Mouse (Mus musculus) stomach, embryonic 15.5 days (tissue): Measurements from ENCODE around the gene Aspdh. TPM values are rescaled to one million over a fixed set of nuclear protein-coding genes. Genes with fewer than 3 reads are reported as not detected.

ENCODE experiments used
- ATAC-seq: fragments of 200-750 bp; cut with Nextera tagmentation; 2 replicates; pipeline ENCODE4 v1.8.0; 2017; ENCODE audit warnings: low read depth, moderate number of reproducible peaks, moderate TSS enrichment; ENCODE audit not compliant: insufficient read depth, low FRiP score
- H3K27ac ChIP-seq: fragments of 300-500 bp; sonication (generic); 2 replicates; pipeline ENCODE4 v1.5.1; 2015; ENCODE audit warnings: mild to moderate bottlenecking, inconsistent platforms
- H3K27me3 ChIP-seq: fragments of 300-500 bp; sonication (generic); replicated peaks from 2 replicates; pipeline ENCODE4 v1.6.1; 2015; ENCODE audit warnings: inconsistent platforms
- H3K36me3 ChIP-seq: fragments of 300-500 bp; sonication (generic); 2 replicates; pipeline ENCODE4 v1.6.1; 2015; ENCODE audit warnings: inconsistent platforms
- H3K4me1 ChIP-seq: fragments of 300-500 bp; sonication (generic); 2 replicates; pipeline ENCODE4 v1.6.1; 2015; ENCODE audit warnings: inconsistent platforms
- H3K4me2 ChIP-seq: fragments of 300-500 bp; sonication (generic); 2 replicates; pipeline ENCODE4 v1.6.1; 2015; ENCODE audit warnings: mild to moderate bottlenecking, inconsistent platforms
- H3K4me3 ChIP-seq: fragments of 300-500 bp; sonication (generic); replicated peaks from 2 replicates; pipeline ENCODE4 v1.5.1; 2015; ENCODE audit warnings: inconsistent platforms
- H3K9ac ChIP-seq: fragments of 300-500 bp; sonication (generic); 2 replicates; pipeline ENCODE4 v1.6.1; 2015; ENCODE audit warnings: inconsistent platforms
- H3K9me3 ChIP-seq: fragments of 300-500 bp; sonication (generic); 2 replicates; pipeline ENCODE4 v1.6.1; 2016; ENCODE audit warnings: inconsistent platforms
- WGBS: fragments of 180-500 bp; shearing (Covaris S2); methylation state at CpG from one replicate; pipeline ENCODE4 v1.1.7; 2015; 5-methylcytosine and 5-hydroxymethylcytosine counted together
- polyA plus RNA-seq: library from polyadenylated mRNA; unstranded; fragments of >200 nt; fragmentation: Nextera tagmentation; extraction: Ambion mirVana; gene quantifications from 2 replicates; pipeline ENCODE4 v1.2.1, GENCODE M21; 2015

The Aspdh gene
- polyA plus RNA-seq, 1 experiment from 2014 or later = 1.7 TPM

DNA sequence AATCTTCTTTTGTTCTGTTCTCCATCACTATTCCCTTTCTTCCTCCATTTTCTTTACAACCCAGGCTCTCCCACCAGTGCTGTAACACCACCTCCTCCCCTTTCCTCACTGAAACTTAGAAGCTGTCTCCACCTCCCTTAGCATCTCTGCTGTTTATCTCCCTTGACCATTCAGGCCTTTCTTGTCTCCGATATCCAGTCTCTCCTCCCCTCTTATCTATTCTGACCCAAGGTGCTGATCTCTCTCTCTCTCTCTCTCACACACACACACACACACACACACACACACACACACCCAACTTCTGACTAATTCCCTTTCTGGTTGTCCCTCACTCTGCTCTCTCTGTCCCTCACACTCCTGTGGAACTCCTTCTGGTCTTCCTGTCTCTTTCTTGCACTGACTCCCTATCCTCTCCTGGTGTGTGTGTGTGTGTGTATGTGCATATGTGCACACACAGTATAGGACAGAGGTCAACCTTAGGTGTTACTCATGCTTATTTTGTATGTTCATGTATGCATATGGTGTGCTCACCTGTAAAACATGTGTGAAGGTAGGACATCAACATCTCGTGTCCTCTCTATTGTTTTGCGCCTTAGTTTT lies 17.7 kb downstream of the Aspdh start:
- Histone ChIP-seq H3K36me3 (no peaks in the 10 kb centered on the region), H3K9me3 (no peaks in the 10 kb centered on the region), H3K4me1 (no peaks in the 10 kb centered on the region), H3K4me3 (no peak overlapping the region), H3K27me3 (no peaks in the 10 kb centered on the region), H3K4me2 (no peak overlapping the region), H3K27ac (no peak overlapping the region), H3K9ac (no peak overlapping the region)
- WGBS = 58% methylated on average over 3 of the region's 3 CpGs
- peak; percentile 81; the same call in 1 of the 2 replicates for ATAC-seq

DNA sequence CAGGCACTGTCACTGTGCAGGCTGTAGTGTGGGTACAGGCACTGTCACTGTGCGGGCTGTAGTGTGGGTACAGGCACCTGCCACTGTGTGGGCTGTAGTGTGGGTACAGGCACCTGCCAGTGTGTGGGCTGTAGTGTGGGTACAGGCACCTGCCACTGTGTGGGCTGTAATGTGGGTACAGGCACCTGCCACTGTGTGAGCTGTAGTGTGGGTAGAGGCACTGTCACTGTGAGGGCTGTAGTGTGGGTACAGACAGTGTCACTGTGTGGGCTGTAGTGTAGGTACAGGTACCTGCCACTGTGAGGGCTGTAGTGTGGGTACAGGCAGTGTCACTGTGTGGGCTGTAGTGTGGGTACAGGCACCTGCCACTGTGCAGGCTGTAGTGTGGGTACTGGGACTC lies 18.9 kb downstream of the Aspdh start:
- Histone ChIP-seq H3K27ac (no peak overlapping the region), H3K4me3 (no peak overlapping the region), H3K4me1 (no peaks in the 10 kb centered on the region), H3K36me3 (0 out of 2 replicates have a peak, but pooled peaks cover 6% of the 10 kb centered on the region), H3K4me2 (no peak overlapping the region), H3K9me3 (no peaks in the 10 kb centered on the region), H3K9ac (no peak overlapping the region), H3K27me3 (no peaks in the 10 kb centered on the region)
- ATAC-seq = no peak
- 85% methylated on average over 1 of the region's 1 CpGs for WGBS

DNA sequence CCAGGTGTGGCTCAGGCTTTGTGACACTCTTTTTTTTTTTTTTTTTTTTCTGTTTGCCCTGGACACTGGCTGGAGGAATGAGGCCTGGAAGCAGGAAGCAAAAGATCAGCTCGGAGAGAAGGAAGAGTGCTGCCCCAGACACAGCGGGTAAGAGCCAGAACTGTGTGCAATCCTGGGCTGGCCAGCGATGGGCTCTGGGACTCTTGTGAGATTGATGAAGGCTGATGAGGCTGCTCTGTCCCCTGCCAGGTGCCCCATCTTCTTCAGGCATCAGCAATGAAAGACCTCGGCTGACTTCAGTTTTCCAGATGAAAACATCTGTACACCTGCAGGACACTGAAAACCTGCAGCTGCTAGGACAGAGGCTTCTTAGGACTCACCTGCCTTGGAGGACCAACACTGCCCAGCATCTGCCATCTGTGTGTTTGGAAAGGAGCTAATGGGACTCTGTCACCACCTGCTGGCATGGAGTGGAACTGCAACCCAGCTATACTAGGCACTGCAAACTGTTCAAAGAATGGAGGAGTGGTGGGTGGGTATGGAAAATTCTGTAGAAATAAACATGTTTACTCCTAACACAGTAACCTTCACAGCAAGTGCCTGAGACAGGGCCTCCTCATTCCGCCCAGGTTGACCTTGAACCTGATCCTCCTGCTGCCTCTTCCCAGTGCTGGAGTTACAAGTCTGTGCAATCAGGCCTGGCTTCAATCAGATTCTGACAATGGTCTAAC lies 19.8 kb downstream of the Aspdh start:
- ATAC-seq = no peak; the same call in 1 of the 2 replicates
- Histone ChIP-seq H3K4me2 (no peak overlapping the region), H3K4me1 (no peaks in the 10 kb centered on the region), H3K27me3 (no peaks in the 10 kb centered on the region), H3K9ac (no peak overlapping the region), H3K9me3 (no peaks in the 10 kb centered on the region), H3K27ac (no peak overlapping the region), H3K36me3 (peaks cover 8% of the 10 kb centered on the region; the same call in 1 of the 2 replicates), H3K4me3 (no peak overlapping the region)
- WGBS = 34% methylated on average over 5 of the region's 5 CpGs

DNA sequence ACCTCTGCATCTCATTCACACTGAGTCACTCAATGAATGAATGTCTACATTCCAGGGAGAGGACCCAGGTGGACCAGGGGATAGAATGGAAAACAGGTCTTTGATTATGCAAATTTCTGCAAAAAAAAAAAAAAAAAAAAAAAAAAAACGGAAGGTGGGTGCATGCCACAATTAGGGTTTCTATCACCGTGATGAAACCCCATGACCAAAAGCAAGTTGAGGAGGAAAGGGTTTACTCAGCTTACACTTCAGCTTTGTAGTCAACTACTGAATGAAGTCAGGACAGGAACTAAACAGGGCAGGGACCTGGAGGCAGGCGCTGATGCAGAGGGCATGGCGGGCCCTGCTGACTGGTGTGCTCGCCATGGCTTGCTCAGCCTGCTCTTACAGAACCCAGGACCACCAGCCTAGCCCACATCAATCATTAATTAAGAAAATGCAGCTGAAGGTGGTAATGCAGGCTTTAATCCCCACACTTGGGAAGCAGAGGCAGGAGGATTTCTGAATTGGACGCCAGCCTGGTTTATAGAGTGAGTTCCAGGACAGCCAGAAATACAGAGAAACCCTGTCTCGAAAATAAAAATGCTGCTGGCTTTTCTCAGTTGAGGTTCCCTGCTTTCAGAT lies 20.5 kb downstream of the Aspdh start:
- no peak overlapping the region for H3K9ac ChIP-seq
- no peak overlapping the region for H3K4me2 ChIP-seq
- no peaks in the 10 kb centered on the region for H3K9me3 ChIP-seq
- 74% methylated on average over 7 of the region's 7 CpGs for WGBS
- H3K27me3 ChIP-seq = no peaks in the 10 kb centered on the region
- ATAC-seq = no peak
- no peak overlapping the region for H3K4me3 ChIP-seq
- H3K36me3 ChIP-seq = peaks cover 15% of the 10 kb centered on the region
- H3K4me1 ChIP-seq = no peaks in the 10 kb centered on the region
- no peak overlapping the region for H3K27ac ChIP-seq

DNA sequence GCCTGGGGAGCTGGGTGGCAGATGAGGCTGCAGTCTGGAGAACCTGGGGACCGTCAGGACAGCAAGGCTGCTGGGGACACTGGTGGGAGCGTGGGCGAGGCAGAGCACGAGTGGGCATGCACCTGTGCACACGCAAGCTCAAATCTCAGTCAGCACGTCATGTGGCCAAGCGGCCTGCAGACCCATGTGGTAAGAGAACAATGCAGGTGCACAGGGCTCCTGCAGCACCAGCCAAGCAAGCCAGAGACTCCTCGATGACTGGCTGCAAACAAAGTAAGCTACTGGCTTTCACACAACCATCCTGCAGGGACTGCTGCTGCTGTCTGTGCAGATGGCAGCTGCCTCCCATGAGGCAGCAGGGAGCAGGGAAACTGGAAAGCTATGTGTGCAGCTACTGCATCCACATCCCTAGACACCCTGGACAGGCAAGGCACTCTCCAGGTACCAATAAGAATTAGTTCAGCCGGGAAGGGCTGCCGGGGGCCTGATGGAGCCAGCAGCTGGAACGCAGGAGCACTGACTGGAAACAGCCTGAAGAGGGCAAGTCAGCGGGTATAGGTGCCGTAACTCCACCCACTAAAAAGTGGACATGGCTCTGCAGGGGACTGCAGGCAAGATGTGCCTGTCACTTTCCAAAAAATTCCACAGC lies 21.9 kb downstream of the Aspdh start:
- ATAC-seq = no peak
- Histone ChIP-seq H3K4me2 (no peak overlapping the region), H3K9me3 (no peaks in the 10 kb centered on the region), H3K9ac (no peak overlapping the region), H3K4me1 (no peaks in the 10 kb centered on the region), H3K36me3 (peaks cover 28% of the 10 kb centered on the region), H3K27ac (no peak overlapping the region), H3K27me3 (no peaks in the 10 kb centered on the region), H3K4me3 (no peak overlapping the region)
- 66% methylated on average over 13 of the region's 13 CpGs for WGBS

DNA sequence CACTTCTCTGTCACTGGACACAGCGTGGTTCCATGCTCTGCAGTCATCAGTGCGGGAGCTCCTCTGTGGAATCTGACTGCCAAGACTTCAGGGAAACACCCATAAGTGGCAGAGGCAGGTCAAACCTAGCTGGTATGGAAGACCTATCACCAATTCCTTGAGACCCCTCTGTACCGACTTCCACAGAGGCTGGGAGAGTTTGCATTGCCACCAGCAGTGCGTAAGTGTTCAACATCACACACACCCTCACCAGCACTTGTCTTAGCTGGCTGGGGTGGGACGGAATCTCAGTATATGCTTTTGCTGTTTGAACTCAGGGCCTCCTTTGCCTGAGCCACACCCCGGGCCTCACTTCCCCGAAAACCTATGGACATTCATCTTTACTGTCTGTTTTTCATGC lies 22.7 kb downstream of the Aspdh start:
- H3K4me1 ChIP-seq = no peaks in the 10 kb centered on the region
- H3K9ac ChIP-seq = no peak overlapping the region
- 88% methylated on average over 7 of the region's 7 CpGs for WGBS
- H3K36me3 ChIP-seq = peaks cover 32% of the 10 kb centered on the region
- ATAC-seq = no peak
- no peak overlapping the region for H3K27ac ChIP-seq
- no peak overlapping the region for H3K4me3 ChIP-seq
- no peaks in the 10 kb centered on the region for H3K27me3 ChIP-seq
- no peaks in the 10 kb centered on the region for H3K9me3 ChIP-seq
- H3K4me2 ChIP-seq = no peak overlapping the region

DNA sequence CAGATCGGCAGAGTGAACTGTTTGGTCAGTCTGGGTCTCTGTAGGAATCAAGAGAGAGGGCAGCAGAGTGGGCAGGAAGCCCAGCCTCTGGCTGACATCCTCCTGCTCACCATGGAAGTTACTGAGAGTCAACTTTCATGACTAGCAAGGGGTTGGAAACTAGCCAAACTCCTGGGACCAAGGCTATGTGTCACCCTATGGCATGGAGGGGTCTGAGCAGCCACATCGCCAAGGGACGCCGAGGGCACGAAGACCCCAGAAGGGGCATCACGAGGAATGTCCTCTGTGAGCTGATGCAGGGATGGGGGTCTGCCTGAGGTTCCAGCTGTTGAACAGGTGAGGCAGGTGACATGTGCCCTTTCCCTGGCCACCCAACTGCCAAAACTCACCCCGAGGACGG lies 23.4 kb downstream of the Aspdh start:
- Histone ChIP-seq H3K4me3 (no peak overlapping the region), H3K36me3 (peaks cover 32% of the 10 kb centered on the region), H3K27ac (no peak overlapping the region), H3K27me3 (no peaks in the 10 kb centered on the region), H3K9me3 (no peaks in the 10 kb centered on the region), H3K4me1 (no peaks in the 10 kb centered on the region), H3K9ac (no peak overlapping the region), H3K4me2 (no peak overlapping the region)
- 95% methylated on average over 8 of the region's 8 CpGs for WGBS
- no peak for ATAC-seq

DNA sequence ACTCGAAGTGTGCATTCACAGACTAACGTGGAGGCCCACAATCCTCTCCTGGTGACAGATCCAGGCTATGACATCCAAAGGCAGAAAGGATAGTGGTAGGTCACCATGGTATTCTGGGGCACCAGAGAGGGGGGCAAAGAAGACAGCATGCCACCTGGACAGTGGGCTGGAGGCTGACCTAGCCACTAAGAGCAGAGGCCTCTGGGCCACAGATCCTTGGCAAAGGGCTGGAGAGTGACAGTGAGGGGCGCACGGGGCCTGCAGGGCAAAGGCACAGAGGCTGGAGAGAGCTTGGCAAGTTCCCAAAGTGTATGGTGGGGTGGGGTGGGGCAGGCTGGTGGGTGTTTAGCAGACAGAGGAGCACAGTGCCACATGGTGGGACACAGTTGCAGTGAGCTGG lies 25.1 kb downstream of the Aspdh start:
- peaks cover 32% of the 10 kb centered on the region for H3K36me3 ChIP-seq
- ATAC-seq = no peak
- H3K9ac ChIP-seq = no peak overlapping the region
- 90% methylated on average over 4 of the region's 4 CpGs for WGBS
- H3K4me1 ChIP-seq = peaks cover 7% of the 10 kb centered on the region
- no peak overlapping the region for H3K4me2 ChIP-seq
- no peaks in the 10 kb centered on the region for H3K27me3 ChIP-seq
- H3K27ac ChIP-seq = no peak overlapping the region
- H3K4me3 ChIP-seq = no peak overlapping the region
- no peaks in the 10 kb centered on the region for H3K9me3 ChIP-seq

DNA sequence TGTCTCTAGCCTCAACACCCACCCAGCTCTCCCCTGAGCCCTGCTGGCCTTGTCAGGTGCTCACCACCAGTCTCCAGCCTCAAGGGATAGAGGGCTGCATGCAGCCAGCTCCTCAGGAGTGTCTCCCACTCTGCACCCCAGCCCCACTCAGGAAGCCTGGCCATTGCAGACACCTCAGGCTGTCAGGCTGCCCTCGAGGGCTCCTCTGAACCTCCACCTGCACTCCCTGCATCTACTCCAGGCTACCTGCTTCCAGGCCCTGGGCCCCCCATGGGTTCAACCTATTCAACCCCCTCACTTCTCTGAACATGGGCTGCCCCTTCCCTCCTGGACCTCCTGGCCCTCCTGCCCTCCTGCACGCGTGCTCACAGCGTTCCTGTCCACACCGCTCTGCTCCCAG lies 26.2 kb downstream of the Aspdh start:
- peaks cover 13% of the 10 kb centered on the region for H3K4me1 ChIP-seq
- H3K27ac ChIP-seq = no peak overlapping the region
- WGBS = 93% methylated on average over 5 of the region's 5 CpGs
- no peaks in the 10 kb centered on the region for H3K9me3 ChIP-seq
- H3K4me2 ChIP-seq = no peak overlapping the region
- no peak overlapping the region for H3K4me3 ChIP-seq
- H3K36me3 ChIP-seq = peaks cover 32% of the 10 kb centered on the region
- H3K9ac ChIP-seq = no peak overlapping the region; the same call in 1 of the 2 replicates
- no peaks in the 10 kb centered on the region for H3K27me3 ChIP-seq
- no peak for ATAC-seq

DNA sequence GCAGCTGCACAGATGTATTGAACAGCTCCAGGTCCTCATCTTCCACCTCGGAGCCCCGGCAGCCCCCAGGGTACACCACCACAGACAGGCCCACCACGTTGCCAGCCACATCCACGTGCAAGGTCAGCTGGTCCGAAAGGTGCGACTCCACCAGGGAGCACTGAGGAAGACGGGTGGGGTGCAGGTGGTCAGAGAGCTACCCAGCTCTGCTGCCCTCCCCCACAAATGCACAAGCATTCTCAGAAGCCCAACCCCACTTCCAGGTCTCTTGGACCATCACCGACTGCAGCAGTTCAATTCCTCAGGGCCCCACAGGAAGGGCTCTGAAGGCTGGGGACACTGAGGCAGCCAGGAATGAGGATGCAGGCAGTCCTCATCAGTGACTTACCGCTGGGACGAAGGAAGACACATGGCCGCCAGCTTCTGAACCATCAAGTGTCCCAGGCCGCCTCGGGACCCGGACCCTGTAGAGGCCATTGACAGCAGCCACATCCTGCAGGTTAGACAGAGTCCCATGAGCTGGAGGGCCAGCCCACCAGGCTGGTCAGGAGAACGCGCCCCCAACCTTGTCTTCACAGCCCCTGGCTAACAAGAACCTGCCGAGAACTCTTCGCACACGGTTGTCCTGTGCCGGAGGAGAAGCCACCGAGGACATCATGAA lies 27.1 kb downstream of the Aspdh start:
- Histone ChIP-seq H3K27me3 (no peaks in the 10 kb centered on the region), H3K9me3 (no peaks in the 10 kb centered on the region), H3K9ac (no peak overlapping the region), H3K36me3 (peaks cover 32% of the 10 kb centered on the region), H3K4me1 (peaks cover 13% of the 10 kb centered on the region), H3K27ac (no peak overlapping the region), H3K4me3 (no peak overlapping the region), H3K4me2 (no peak overlapping the region)
- 91% methylated on average over 21 of the region's 21 CpGs for WGBS
- no peak for ATAC-seq

DNA sequence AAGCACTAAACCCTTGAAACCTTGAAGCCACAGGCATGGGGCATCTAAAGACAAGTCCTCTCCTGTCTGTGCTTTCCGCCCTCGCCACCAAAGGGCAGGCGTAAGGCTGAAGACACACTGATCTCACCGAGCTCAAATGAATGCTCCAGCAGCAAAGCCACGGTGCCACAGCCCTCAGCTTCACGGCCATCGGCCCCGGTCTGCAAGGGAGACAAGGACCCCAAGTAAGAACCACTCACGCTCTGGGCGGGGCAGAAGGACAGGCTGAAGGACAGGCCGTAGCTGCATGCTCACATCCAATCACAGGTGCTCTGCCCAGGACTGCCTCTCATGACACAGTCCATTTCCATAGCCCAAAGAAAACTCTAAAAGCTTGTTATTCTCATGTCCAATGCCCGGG lies 29.5 kb downstream of the Aspdh start:
- Histone ChIP-seq H3K4me3 (no peak overlapping the region), H3K4me2 (no peak overlapping the region), H3K27me3 (no peaks in the 10 kb centered on the region), H3K4me1 (peaks cover 13% of the 10 kb centered on the region), H3K36me3 (peaks cover 26% of the 10 kb centered on the region), H3K27ac (no peak overlapping the region), H3K9ac (no peak overlapping the region), H3K9me3 (no peaks in the 10 kb centered on the region)
- ATAC-seq = no peak
- 91% methylated on average over 12 of the region's 12 CpGs for WGBS
